Mouse (Mus musculus): Measurements from ENCODE around the gene Ephb2.

GRCm38 (mm10) chr4:136847166-136847565 is 11.4 kb upstream of the Ephb2 start:
- TF ChIP-seq CTCF (IDR thresholded peaks at IDR 0.05; ENCODE audit: low read depth) (no peak), EP300 (IDR thresholded peaks at IDR 0.05; ENCODE audit: low read depth) (no peak)
